Mouse (Mus musculus): ENCODE data around the gene Gsk3a. TPM values are rescaled to one million over a fixed set of nuclear protein-coding genes. Genes with fewer than 3 reads are reported as not detected.
A peak's percentile ranks its signal among the peaks of the same experiment; 100 is the strongest.

The Gsk3a gene
- polyA plus RNA-seq, 1 experiment from 2014 or later: 5.3 TPM

DNA sequence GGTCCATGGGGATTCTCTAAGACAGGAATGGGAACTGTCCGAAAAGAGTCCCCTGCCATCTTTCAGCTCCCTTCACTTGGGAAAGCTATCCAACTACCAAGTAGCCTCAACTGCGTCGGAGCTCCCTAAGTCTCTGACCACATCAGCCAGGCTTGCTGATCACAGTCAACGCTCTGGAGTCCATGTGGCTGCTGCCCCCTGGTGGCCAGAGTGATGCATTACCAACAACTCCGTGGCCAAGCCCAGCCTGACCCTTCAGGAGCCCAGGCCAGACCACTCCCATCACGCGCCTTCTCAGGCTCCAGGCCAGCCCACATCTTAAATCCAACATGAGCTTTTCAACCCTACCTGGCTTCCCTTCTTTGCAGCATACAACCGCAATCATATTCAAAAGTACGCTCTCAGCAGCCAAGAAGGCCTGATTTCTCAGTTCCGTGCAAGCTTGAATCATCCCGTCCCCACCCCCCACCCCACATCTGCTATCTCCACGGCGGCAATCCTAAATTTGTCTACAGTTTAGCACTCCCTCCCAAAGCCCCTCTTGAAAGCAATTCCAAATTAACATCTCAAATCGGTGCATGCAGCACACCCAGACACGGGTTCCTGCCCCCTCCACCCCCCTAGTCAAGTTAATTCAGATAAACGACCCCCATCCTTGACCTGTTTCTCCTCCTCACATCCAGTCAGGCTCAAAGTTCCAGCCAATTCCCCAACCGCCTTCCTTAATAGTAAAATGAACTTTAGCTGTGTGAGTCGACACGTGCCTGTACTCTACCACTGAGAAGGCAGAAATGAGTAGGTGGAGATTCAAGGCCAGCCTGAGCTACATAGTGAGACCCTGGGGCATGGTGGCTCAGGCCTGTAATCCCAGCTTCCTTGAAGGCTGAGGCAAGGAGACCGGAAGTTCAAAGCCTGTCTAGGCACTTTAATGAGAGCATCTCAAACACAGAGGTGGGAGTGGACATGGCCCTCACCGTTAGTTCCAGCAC, 49.7 kb downstream of the Gsk3a start:
- no peaks in the 10 kb centered on the region for H3K9me3 ChIP-seq (replicated peaks; ENCODE audit: control insufficient read depth, low read length)
- 27% methylated on average over 21 of the region's 21 CpGs for WGBS (ENCODE audit: insufficient replicate concordance)
- peak; percentile 64 for ATAC-seq (ENCODE audit: low read depth)
- H3K4me2 ChIP-seq (ENCODE audit: low read depth, low read length): no peak overlapping the region
- peaks cover 2% of the 10 kb centered on the region; the same call in 1 of the 2 replicates for H3K4me1 ChIP-seq (ENCODE audit: control insufficient read depth, low read depth, low read length)
- H3K27me3 ChIP-seq (ENCODE audit: control insufficient read depth, insufficient read depth, low read depth, low read length): peaks cover 7% of the 10 kb centered on the region
- no peak overlapping the region for H3K4me3 ChIP-seq (ENCODE audit: low read depth, low read length)
- no peaks in the 10 kb centered on the region for H3K36me3 ChIP-seq (ENCODE audit: control insufficient read depth, insufficient read depth)
- no peak overlapping the region for H3K9ac ChIP-seq (ENCODE audit: low read depth, low read length)
- no peak overlapping the region for H3K27ac ChIP-seq (ENCODE audit: low read length)

DNA sequence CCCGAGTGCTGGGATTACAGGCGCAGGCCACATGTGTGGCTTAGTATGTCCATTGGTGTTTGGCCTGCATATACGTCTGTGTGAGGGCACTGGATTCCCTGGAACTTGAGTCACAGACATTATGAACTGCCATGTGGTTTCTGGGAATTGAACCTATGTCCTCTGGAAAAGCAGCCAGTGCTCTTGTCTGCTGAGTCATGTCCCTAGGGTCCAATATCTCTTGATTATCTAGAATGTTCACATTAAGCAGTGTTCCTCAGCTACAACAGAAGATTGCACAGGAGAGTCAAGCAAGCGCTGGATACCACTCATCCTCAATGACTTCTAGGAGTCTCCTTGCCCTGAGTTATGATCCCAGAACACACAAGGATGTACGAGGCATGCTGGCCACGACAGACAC, 53.6 kb downstream of the Gsk3a start:
- ATAC-seq (ENCODE audit: low read depth): no peak
- H3K4me3 ChIP-seq (ENCODE audit: low read depth, low read length): no peak overlapping the region
- no peak overlapping the region for H3K4me2 ChIP-seq (ENCODE audit: low read depth, low read length)
- WGBS (ENCODE audit: insufficient replicate concordance): 47% methylated on average over 6 of the region's 6 CpGs
- H3K27ac ChIP-seq (ENCODE audit: low read length): no peak overlapping the region
- H3K9ac ChIP-seq (ENCODE audit: low read depth, low read length): no peak overlapping the region
- H3K4me1 ChIP-seq (ENCODE audit: control insufficient read depth, low read depth, low read length): peaks cover 2% of the 10 kb centered on the region
- H3K9me3 ChIP-seq (replicated peaks; ENCODE audit: control insufficient read depth, low read length): no peaks in the 10 kb centered on the region
- peaks cover 46% of the 10 kb centered on the region for H3K27me3 ChIP-seq (ENCODE audit: control insufficient read depth, insufficient read depth, low read depth, low read length)
- H3K36me3 ChIP-seq (ENCODE audit: control insufficient read depth, insufficient read depth): no peaks in the 10 kb centered on the region

- no peak for ATAC-seq (ENCODE audit: low read depth)
- Histone ChIP-seq H3K4me1 (ENCODE audit: control insufficient read depth, low read depth, low read length) (no peaks in the 10 kb centered on the region; the same call in none of the 2 replicates), H3K9ac (ENCODE audit: low read depth, low read length) (no peak overlapping the region), H3K36me3 (ENCODE audit: control insufficient read depth, insufficient read depth) (no peaks in the 10 kb centered on the region), H3K27ac (ENCODE audit: low read length) (no peak overlapping the region), H3K9me3 (replicated peaks; ENCODE audit: control insufficient read depth, low read length) (no peaks in the 10 kb centered on the region), H3K4me2 (ENCODE audit: low read depth, low read length) (no peak overlapping the region), H3K4me3 (ENCODE audit: low read depth, low read length) (no peak overlapping the region), H3K27me3 (ENCODE audit: control insufficient read depth, insufficient read depth, low read depth, low read length) (peaks cover 69% of the 10 kb centered on the region)
- WGBS (ENCODE audit: insufficient replicate concordance): 7% methylated on average over 21 of the region's 21 CpGs
Observed at GRCm38 (mm10) chr7:25181814-25182213, 55.8 kb downstream of the Gsk3a start.

- Histone ChIP-seq H3K4me2 (ENCODE audit: low read depth, low read length) (no peak overlapping the region), H3K4me3 (ENCODE audit: low read depth, low read length) (no peak overlapping the region), H3K9me3 (replicated peaks; ENCODE audit: control insufficient read depth, low read length) (no peaks in the 10 kb centered on the region), H3K36me3 (ENCODE audit: control insufficient read depth, insufficient read depth) (no peaks in the 10 kb centered on the region), H3K4me1 (ENCODE audit: control insufficient read depth, low read depth, low read length) (no peaks in the 10 kb centered on the region; the same call in none of the 2 replicates), H3K27me3 (ENCODE audit: control insufficient read depth, insufficient read depth, low read depth, low read length) (peaks cover 73% of the 10 kb centered on the region), H3K27ac (ENCODE audit: low read length) (no peak overlapping the region), H3K9ac (ENCODE audit: low read depth, low read length) (no peak overlapping the region)
- ATAC-seq (ENCODE audit: low read depth): peak; percentile 35; the same call in 1 of the 2 replicates
- WGBS (ENCODE audit: insufficient replicate concordance): 1% methylated on average over 15 of the region's 15 CpGs
Observed at GRCm38 (mm10) chr7:25181331-25181790, 56.3 kb downstream of the Gsk3a start.

- Histone ChIP-seq H3K9ac (ENCODE audit: low read depth, low read length) (no peak overlapping the region), H3K4me1 (ENCODE audit: control insufficient read depth, low read depth, low read length) (no peaks in the 10 kb centered on the region; the same call in none of the 2 replicates), H3K4me2 (ENCODE audit: low read depth, low read length) (no peak overlapping the region), H3K27me3 (ENCODE audit: control insufficient read depth, insufficient read depth, low read depth, low read length) (peaks cover 82% of the 10 kb centered on the region), H3K9me3 (replicated peaks; ENCODE audit: control insufficient read depth, low read length) (no peaks in the 10 kb centered on the region), H3K27ac (ENCODE audit: low read length) (no peak overlapping the region), H3K4me3 (ENCODE audit: low read depth, low read length) (no peak overlapping the region), H3K36me3 (ENCODE audit: control insufficient read depth, insufficient read depth) (no peaks in the 10 kb centered on the region)
- under 1% methylated on average over 6 of the region's 6 CpGs for WGBS (ENCODE audit: insufficient replicate concordance)
- no peak for ATAC-seq (ENCODE audit: low read depth)
Observed at GRCm38 (mm10) chr7:25180512-25180911, 57.1 kb downstream of the Gsk3a start.

DNA sequence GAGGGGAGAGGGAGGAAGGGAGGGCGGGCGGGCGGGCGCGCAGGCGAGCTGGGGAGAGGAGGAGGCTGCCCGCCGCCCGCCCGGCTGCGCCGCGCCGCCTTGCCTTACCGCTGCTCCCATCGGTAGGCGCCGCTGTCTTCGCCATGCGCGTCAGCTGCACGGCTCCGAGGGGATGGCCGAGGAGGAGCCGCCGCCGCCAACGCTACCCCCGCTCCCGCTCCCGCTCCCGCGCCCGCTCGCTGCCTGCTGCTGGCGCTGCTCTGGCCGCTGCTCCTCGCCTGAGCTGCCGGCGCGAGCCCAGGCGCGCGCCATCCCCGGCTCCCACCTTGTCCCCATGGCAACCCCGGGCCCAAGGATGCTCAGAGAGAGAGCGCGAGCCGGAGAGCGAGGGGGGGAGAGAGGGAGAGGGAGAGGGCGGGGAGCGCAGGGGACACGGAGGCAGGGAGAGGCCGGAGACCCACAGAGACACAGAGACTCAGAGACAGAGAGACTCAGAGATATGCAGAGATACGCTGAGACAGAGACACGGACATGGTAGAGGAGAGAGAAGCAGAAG, 58.0 kb downstream of the Gsk3a start, which contains the start of gene Pou2f2:
Gene Pou2f2 (minus strand): TSS at position 121 of the 556 bp plus-strand sequence.
- ATAC-seq (ENCODE audit: low read depth): 0 out of 2 replicates have a peak, but pooled peaks have one; percentile 27
- no peak within 1 kb of the TSS for H3K9ac ChIP-seq (ENCODE audit: low read depth, low read length)

DNA sequence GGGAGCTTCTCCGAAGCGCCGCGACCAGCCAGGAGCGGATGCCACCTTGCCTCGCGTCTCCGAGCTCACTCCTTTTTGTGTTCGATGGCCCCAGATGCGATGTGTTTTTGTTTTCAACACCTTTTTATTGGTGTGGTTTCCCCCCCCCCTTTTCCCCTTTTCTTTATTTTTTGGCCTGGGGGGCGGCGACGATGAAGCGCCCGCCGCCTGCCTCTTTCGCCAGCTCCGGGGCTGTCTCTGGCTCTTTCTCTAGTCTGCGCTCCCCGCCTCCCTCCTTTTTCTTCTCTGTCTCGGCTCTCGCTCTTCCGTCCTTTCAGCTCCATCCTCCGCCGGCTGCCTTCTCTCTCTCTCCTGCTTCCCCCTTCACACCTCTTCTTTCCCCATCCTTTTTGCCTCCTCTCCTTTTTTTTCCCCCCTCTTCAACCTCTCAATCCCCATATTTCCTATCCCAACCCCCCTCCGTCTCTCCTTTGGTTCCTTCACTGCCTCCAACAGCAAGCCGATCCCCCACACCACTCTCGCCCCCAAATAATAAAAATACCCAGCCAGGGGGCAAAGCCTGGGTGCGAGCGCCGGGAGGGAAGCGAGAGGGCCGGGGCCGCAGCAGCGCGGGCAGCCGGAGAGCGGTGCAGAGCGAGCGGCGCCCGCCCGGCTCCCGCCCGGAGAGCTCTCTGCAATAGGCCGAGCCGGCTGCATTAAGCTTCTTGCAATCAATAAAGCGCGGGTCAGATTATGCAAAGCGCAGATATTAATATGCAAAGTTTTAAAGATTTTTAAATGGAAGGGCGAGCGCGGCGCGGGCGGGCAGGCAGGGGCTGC, 58.7 kb downstream of the Gsk3a start:
- ATAC-seq (ENCODE audit: low read depth): no peak
- H3K27me3 ChIP-seq (ENCODE audit: control insufficient read depth, insufficient read depth, low read depth, low read length): peaks cover 89% of the 10 kb centered on the region
- H3K9me3 ChIP-seq (replicated peaks; ENCODE audit: control insufficient read depth, low read length): no peaks in the 10 kb centered on the region
- H3K27ac ChIP-seq (ENCODE audit: low read length): no peak overlapping the region
- no peaks in the 10 kb centered on the region for H3K36me3 ChIP-seq (ENCODE audit: control insufficient read depth, insufficient read depth)
- H3K9ac ChIP-seq (ENCODE audit: low read depth, low read length): no peak overlapping the region
- peak overlapping the region; percentile 56 for H3K4me2 ChIP-seq (ENCODE audit: low read depth, low read length)
- H3K4me3 ChIP-seq (ENCODE audit: low read depth, low read length): peak overlapping the region; percentile 36
- 2% methylated on average over 55 of the region's 56 CpGs for WGBS (ENCODE audit: insufficient replicate concordance)
- H3K4me1 ChIP-seq (ENCODE audit: control insufficient read depth, low read depth, low read length): no peaks in the 10 kb centered on the region; the same call in none of the 2 replicates

More for the DNA sequence above, 58.0 kb downstream of the Gsk3a start, which contains the start of gene Pou2f2:
- peak within 1 kb of the TSS; percentile 36 for H3K4me3 ChIP-seq (ENCODE audit: low read depth, low read length)
- H3K9me3 ChIP-seq (replicated peaks; ENCODE audit: control insufficient read depth, low read length): no peaks in the 10 kb centered on the region
- peaks cover 87% of the 10 kb centered on the region for H3K27me3 ChIP-seq (ENCODE audit: control insufficient read depth, insufficient read depth, low read depth, low read length)
- under 1% methylated on average over 35 of the region's 56 CpGs for WGBS (ENCODE audit: insufficient replicate concordance)
- peak within 1 kb of the TSS; percentile 56 for H3K4me2 ChIP-seq (ENCODE audit: low read depth, low read length)
- no peaks in the 10 kb centered on the region; the same call in none of the 2 replicates for H3K4me1 ChIP-seq (ENCODE audit: control insufficient read depth, low read depth, low read length)
- H3K27ac ChIP-seq (ENCODE audit: low read length): no peak within 1 kb of the TSS
- no peaks in the 10 kb centered on the region for H3K36me3 ChIP-seq (ENCODE audit: control insufficient read depth, insufficient read depth)

DNA sequence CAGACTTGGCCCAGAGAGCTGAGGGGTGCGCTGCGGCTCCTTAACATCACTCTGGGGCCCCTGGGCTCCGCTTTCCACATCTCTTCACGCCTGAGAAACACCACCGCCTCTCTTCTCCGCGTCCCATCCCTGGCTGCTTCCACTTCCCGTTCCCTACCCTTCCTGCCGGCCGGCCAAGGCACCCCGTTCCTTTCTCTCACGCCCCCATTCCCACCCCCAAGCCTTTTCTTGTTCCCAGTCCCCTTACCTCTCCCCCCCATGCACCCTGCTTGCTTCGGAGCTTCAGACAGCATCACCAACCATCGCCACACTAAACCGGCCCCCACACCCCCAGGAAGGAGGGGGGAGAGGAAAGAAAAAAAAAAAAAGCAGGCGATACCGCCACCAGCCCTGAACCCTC, 59.3 kb downstream of the Gsk3a start:
- no peaks in the 10 kb centered on the region for H3K36me3 ChIP-seq (ENCODE audit: control insufficient read depth, insufficient read depth)
- no peak overlapping the region for H3K9ac ChIP-seq (ENCODE audit: low read depth, low read length)
- no peak for ATAC-seq (ENCODE audit: low read depth)
- WGBS (ENCODE audit: insufficient replicate concordance): 2% methylated on average over 15 of the region's 17 CpGs
- no peak overlapping the region for H3K27ac ChIP-seq (ENCODE audit: low read length)
- no peaks in the 10 kb centered on the region; the same call in none of the 2 replicates for H3K4me1 ChIP-seq (ENCODE audit: control insufficient read depth, low read depth, low read length)
- H3K27me3 ChIP-seq (ENCODE audit: control insufficient read depth, insufficient read depth, low read depth, low read length): peaks cover 86% of the 10 kb centered on the region
- no peak overlapping the region for H3K4me2 ChIP-seq (ENCODE audit: low read depth, low read length)
- no peak overlapping the region for H3K4me3 ChIP-seq (ENCODE audit: low read depth, low read length)
- H3K9me3 ChIP-seq (replicated peaks; ENCODE audit: control insufficient read depth, low read length): no peaks in the 10 kb centered on the region
